Mouse (Mus musculus) cerebellum, adult 8-10 months (tissue): ENCODE data around the gene H2-Aa.
A peak's percentile ranks its signal among the peaks of the same experiment; 100 is the strongest.
"Not testable (repeated sequence)": the region's sequence is repeated elsewhere in the genome, so short reads cannot be mapped to it uniquely, and the experiment has no call there.

Experiments used
- DNase-seq: peaks from one replicate; pipeline ENCODE4 v3.0.0; 2022

The H2-Aa gene

GRCm38 (mm10) chr17:34287648-34288047 lies at the start of gene H2-Aa:
Gene H2-Aa, minus strand, starts transcription at chr17:34287823.
- DNase-seq, result peak; percentile 48

GRCm38 (mm10) chr17:34331200-34331599 lies 43.6 kb upstream of the H2-Aa start:
- DNase-seq, result no peak

- DNase-seq, result no peak
Measured at GRCm38 (mm10) chr17:34329807-34330206, 42.2 kb upstream of the H2-Aa start.

GRCm38 (mm10) chr17:34326373-34326772 lies 38.8 kb upstream of the H2-Aa start:
- DNase-seq, result no peak

GRCm38 (mm10) chr17:34325436-34325835 lies 37.8 kb upstream of the H2-Aa start, which contains the start of gene H2-Eb2:
Gene H2-Eb2, plus strand, starts transcription at chr17:34325665.
- DNase-seq, result no peak

- no peak for DNase-seq
Measured at GRCm38 (mm10) chr17:34317275-34317674, 29.7 kb upstream of the H2-Aa start.

GRCm38 (mm10) chr17:34316697-34317096 lies 29.1 kb upstream of the H2-Aa start:
- no peak for DNase-seq

- no peak for DNase-seq
Measured at GRCm38 (mm10) chr17:34315512-34315911, 27.9 kb upstream of the H2-Aa start.

GRCm38 (mm10) chr17:34314286-34314685 lies 26.7 kb upstream of the H2-Aa start:
- DNase-seq, result no peak

- peak; percentile 39 for DNase-seq
Measured at GRCm38 (mm10) chr17:34313393-34313792, 25.8 kb upstream of the H2-Aa start.

- DNase-seq, result no peak
Measured at GRCm38 (mm10) chr17:34312185-34312584, 24.6 kb upstream of the H2-Aa start.

GRCm38 (mm10) chr17:34310526-34310925 lies 22.9 kb upstream of the H2-Aa start:
- not testable (repeated sequence) for DNase-seq

- DNase-seq, result peak; percentile 30
Measured at GRCm38 (mm10) chr17:34309683-34310385, 22.2 kb upstream of the H2-Aa start.

- no peak for DNase-seq
Measured at GRCm38 (mm10) chr17:34309225-34309624, 21.6 kb upstream of the H2-Aa start.

GRCm38 (mm10) chr17:34308161-34308560 lies 20.5 kb upstream of the H2-Aa start:
- DNase-seq, result no peak

GRCm38 (mm10) chr17:34307216-34307615 lies 19.6 kb upstream of the H2-Aa start:
- no peak for DNase-seq

- DNase-seq, result no peak
Measured at GRCm38 (mm10) chr17:34306407-34306806, 18.8 kb upstream of the H2-Aa start.

GRCm38 (mm10) chr17:34305380-34306030 lies 17.9 kb upstream of the H2-Aa start, which contains the start of gene H2-Eb1:
Gene H2-Eb1, plus strand, starts transcription at chr17:34305867.
- peak; percentile 52 for DNase-seq

GRCm38 (mm10) chr17:34304751-34305150 lies 17.1 kb upstream of the H2-Aa start:
- peak; percentile 32 for DNase-seq

GRCm38 (mm10) chr17:34303789-34304188 lies 16.2 kb upstream of the H2-Aa start:
- no peak for DNase-seq

GRCm38 (mm10) chr17:34301670-34302190 lies 14.1 kb upstream of the H2-Aa start:
- DNase-seq, result no peak

- DNase-seq, result no peak
Measured at GRCm38 (mm10) chr17:34300691-34301566, 13.3 kb upstream of the H2-Aa start.

GRCm38 (mm10) chr17:34300071-34300470 lies 12.4 kb upstream of the H2-Aa start:
- no peak for DNase-seq
